In genomic region chr7:19691873-19692865, GRCm38 (mm10) we compare ENCODE assay signal across 8 mouse cellular contexts. TPM values are rescaled to one million over a fixed set of nuclear protein-coding genes. Genes with fewer than 3 reads are reported as not detected.
DNase-seq lines count a peak whose midpoint lies in the region; ATAC-seq and TF ChIP-seq lines count a peak whose summit lies in the region.

Gene Apoc1, minus strand, starts transcription at chr7:19692660.

- TF ChIP-seq CTCF in bone marrow, adult 2 months (IDR thresholded peaks at IDR 0.05; ENCODE audit: control insufficient read depth, insufficient read depth, low read length) = no peak

- no peak for ATAC-seq in midbrain, embryonic 14.5 days (ENCODE audit: low FRiP score, low TSS enrichment)
- ATAC-seq in monocyte, adult 5-6 weeks (replicated peaks; ENCODE audit: insufficient number of reproducible peaks, low FRiP score, low TSS enrichment, poor library complexity, severe bottlenecking) = no peak

- H3K9me3 ChIP-seq in midbrain, embryonic 10.5 days (replicated peaks) = peaks cover 10% of the 10 kb centered on the region
- no peaks in the 10 kb centered on the region for H3K9me3 ChIP-seq in midbrain, embryonic 14.5 days (ENCODE audit: control insufficient read depth, low read length)
- peaks cover 3% of the 10 kb centered on the region; the same call in 1 of the 2 replicates for H3K9me3 ChIP-seq in limb, embryonic 10.5 days (replicated peaks)

- H3K27me3 ChIP-seq in midbrain, embryonic 10.5 days (ENCODE audit: low read depth, poor library complexity, severe bottlenecking) = no peaks in the 10 kb centered on the region
- no peaks in the 10 kb centered on the region for H3K27me3 ChIP-seq in midbrain, embryonic 14.5 days (ENCODE audit: control insufficient read depth, insufficient read depth, low read length)
- H3K27me3 ChIP-seq in limb, embryonic 10.5 days (ENCODE audit: low read depth, poor library complexity, severe bottlenecking) = no peaks in the 10 kb centered on the region

- no peak for TF ChIP-seq POLR2A in bone marrow, adult 2 months (IDR thresholded peaks at IDR 0.05; ENCODE audit: borderline replicate concordance, control insufficient read depth, low read depth, low read length)

- H3K9ac ChIP-seq in midbrain, embryonic 14.5 days (replicated peaks; ENCODE audit: low read length) = no peak within 1 kb of the TSS

- H3K36me3 ChIP-seq in midbrain, embryonic 10.5 days = peaks cover 14% of the 10 kb centered on the region
- H3K36me3 ChIP-seq in midbrain, embryonic 14.5 days (ENCODE audit: control insufficient read depth, insufficient read depth, low read length) = no peaks in the 10 kb centered on the region
- H3K36me3 ChIP-seq in limb, embryonic 10.5 days = peaks cover 13% of the 10 kb centered on the region

- H3K27ac ChIP-seq in midbrain, embryonic 10.5 days (replicated peaks) = peak within 1 kb of the TSS; percentile 76
- no peak within 1 kb of the TSS for H3K27ac ChIP-seq in midbrain, embryonic 14.5 days (replicated peaks; ENCODE audit: low read depth, low read length)
- H3K27ac ChIP-seq in bone marrow, adult 2 months (ENCODE audit: control insufficient read depth, insufficient read depth, low read depth, low read length, poor library complexity) = peak within 1 kb of the TSS; percentile 1; the same call in 1 of the 2 replicates
- H3K27ac ChIP-seq in limb, embryonic 10.5 days = peak within 1 kb of the TSS; percentile 75

- intact Hi-C loops in left cerebral cortex, postnatal 4 days (cut with DNase I) = no loop called here

- H3K4me2 ChIP-seq in midbrain, embryonic 14.5 days (ENCODE audit: low read length) = no peak within 1 kb of the TSS

- H3K4me3 ChIP-seq in midbrain, embryonic 10.5 days = no peak within 1 kb of the TSS
- H3K4me3 ChIP-seq in midbrain, embryonic 14.5 days (replicated peaks; ENCODE audit: low read depth, low read length) = no peak within 1 kb of the TSS
- no peak within 1 kb of the TSS for H3K4me3 ChIP-seq in bone marrow, adult 2 months (replicated peaks; ENCODE audit: control insufficient read depth, low read depth, low read length)
- peak within 1 kb of the TSS; percentile 14; the same call in 1 of the 2 replicates for H3K4me3 ChIP-seq in limb, embryonic 10.5 days

- no peak for DNase-seq in midbrain, embryonic 10.5 days (ENCODE audit: low spot score)
- no peak for DNase-seq in midbrain, embryonic 14.5 days
- DNase-seq in limb, embryonic 10.5 days (ENCODE audit: low spot score) = no peak
- DNase-seq in right cerebral cortex, postnatal 10 days (ENCODE audit: low spot score in 2 of 2) = no peak
- no peak for DNase-seq in layer of hippocampus, adult 9-11 months
- no peak for DNase-seq in left cerebral cortex, postnatal 4 days

- whole genome bisulfite sequencing in midbrain, embryonic 10.5 days = 48% methylated on average over 27 of the region's 28 CpGs
- 45% methylated on average over 28 of the region's 28 CpGs for WGBS in midbrain, embryonic 14.5 days
- WGBS in bone marrow, adult 2 months = 77% methylated on average over 28 of the region's 28 CpGs
- WGBS in limb, embryonic 10.5 days = 36% methylated on average over 28 of the region's 28 CpGs

- H3K4me1 ChIP-seq in midbrain, embryonic 10.5 days = peaks cover 23% of the 10 kb centered on the region
- no peaks in the 10 kb centered on the region for H3K4me1 ChIP-seq in midbrain, embryonic 14.5 days (ENCODE audit: control insufficient read depth, insufficient read depth, low read length)
- H3K4me1 ChIP-seq in bone marrow, adult 2 months (ENCODE audit: control insufficient read depth, insufficient read depth, low read length) = peaks cover 3% of the 10 kb centered on the region
- peaks cover 18% of the 10 kb centered on the region for H3K4me1 ChIP-seq in limb, embryonic 10.5 days

RNA-seq across cellular contexts. Expression of gene Apoc1, which starts in this region (rescaled TPM):
- polyA plus RNA-seq in midbrain, embryonic 10.5 days (2016; fragmentation: Nextera tagmentation; extraction: Ambion mirVana) = 1.7 and 1.9 TPM in 2 replicates
- polyA plus RNA-seq in midbrain, embryonic 14.5 days (2014; fragmentation: Nextera tagmentation; extraction: Ambion mirVana) = 1.7 and 2.0 TPM in 2 replicates
- polyA plus RNA-seq in bone marrow, adult 2 months (2011; ENCODE audit: insufficient read depth, insufficient read length, low replicate concordance, missing spikeins) = 48.3 and 137 TPM in 2 replicates
- 3.0 and 4.8 TPM in 2 replicates for polyA plus RNA-seq in limb, embryonic 10.5 days (2016; fragmentation: Nextera tagmentation; extraction: Ambion mirVana)
- total RNA-seq in monocyte, adult 5-6 weeks (2017) = 10.9 to 16.5 TPM (median 12.4 TPM) in 3 replicates
- total RNA-seq in left cerebral cortex, postnatal 4 days (2021) = 1 to 10 TPM; 2.1 to 3.6 TPM
